Mouse (Mus musculus): ENCODE results near the gene Ehf.

Gene Ehf

DNA sequence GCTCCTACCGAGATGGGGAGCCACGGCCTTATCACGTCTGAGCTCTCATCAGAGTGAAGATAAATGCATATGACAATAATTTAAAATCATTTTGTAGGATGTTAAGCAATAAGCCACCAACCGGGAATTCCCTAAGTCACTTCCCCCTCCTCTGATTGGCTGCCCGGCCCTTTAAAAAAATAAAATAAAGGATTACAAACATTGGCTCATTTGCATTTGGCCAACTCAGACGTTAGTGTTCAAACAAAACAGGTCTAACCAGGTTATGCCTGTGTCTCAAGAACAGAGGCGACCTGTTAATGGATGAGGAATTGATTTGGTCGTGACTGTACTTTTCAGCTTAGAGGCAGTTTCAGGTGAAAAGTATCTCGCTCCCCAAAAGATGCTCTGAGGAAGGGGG, at the start of gene Ehf:
Ehf (minus strand) TSS at position 147 of the 400 bp plus-strand sequence.
- no peak for DNase-seq

- DNase-seq = peak; percentile 55
Measured at GRCm38 (mm10) chr2:103347417-103347891, 44.4 kb upstream of the Ehf start.

DNA sequence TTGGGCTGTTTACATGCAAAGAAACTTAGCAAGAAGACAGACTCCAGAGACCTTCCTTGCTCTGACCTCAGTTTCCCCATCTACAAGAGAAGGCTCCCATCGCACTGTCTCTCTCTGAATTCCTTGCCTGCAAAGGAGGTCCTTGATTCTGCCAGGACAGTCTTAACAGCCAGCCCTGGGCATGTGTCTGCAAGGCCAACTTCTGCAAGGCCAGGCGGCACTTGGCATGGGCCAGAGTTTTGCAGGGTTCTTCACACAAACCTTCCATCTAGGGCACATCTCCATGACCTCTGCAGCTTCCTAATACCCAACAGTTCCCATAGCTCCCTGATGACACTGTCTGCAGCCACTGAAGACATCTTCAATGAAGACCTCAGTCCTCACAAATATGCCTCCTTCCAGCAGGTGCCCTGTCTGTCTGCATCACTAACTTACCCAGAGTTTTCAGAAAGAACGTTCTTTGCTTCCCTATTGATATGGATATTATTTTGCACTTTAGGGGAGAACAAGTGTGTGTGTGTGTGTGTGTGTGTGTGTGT, 43.7 kb upstream of the Ehf start:
- peak; percentile 7 for DNase-seq

GRCm38 (mm10) chr2:103343611-103344010, 40.5 kb upstream of the Ehf start:
- no peak for DNase-seq

- no peak for DNase-seq
Measured at GRCm38 (mm10) chr2:103342123-103342522, 39.0 kb upstream of the Ehf start.

DNA sequence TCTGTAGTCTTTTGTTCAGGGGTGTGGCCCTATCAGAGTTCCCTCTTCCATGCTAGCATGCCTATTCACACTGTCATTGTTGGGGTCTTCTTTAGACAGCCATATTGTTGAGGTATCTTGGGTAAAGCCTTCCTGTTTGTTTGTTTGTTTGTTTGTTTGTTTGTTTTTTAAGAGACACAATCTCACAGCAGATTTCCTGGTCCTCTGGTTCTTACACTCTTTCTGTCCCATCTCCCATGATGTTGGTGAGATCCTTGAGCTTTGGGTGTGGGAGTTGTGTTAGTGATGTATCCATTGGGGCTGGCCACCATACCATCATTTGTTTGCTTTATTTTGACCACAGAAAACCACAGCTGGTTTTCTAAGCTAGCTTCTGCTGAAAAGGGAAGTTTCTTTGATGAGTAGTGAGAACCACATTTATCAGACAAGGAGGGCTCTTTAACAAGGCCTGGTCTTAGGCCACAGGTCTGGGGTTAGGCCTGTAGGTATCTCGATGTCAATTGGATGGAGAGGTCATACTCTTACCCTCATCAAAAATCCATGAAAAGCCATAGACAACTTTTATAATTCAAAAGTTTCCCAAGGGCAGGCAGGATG, 38.4 kb upstream of the Ehf start:
- no peak for DNase-seq

- no peak for DNase-seq
Measured at GRCm38 (mm10) chr2:103338706-103339105, 35.6 kb upstream of the Ehf start.

- no peak for DNase-seq
Measured at GRCm38 (mm10) chr2:103337370-103337769, 34.3 kb upstream of the Ehf start.

GRCm38 (mm10) chr2:103336621-103337020, 33.5 kb upstream of the Ehf start:
- no peak for DNase-seq

DNA sequence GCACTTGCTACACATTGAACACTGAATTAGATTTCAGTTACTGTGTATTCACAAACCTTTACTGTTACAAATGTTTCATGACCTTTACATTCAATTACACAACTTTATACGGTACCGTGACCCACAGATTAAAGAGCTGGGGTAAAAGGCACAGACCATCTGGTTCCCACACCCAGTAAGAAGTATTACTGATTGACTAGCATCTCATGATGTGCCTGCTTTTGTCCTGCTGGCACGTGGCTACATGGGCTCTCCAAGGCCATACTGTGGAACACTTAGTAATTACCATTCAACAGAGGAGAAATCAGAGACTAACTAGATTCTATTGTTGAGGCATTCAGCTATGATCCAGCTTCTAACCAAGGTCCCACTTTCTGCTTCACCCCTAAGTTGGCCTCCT, 32.9 kb upstream of the Ehf start:
- no peak for DNase-seq

GRCm38 (mm10) chr2:103331666-103332191, 28.7 kb upstream of the Ehf start:
- no peak for DNase-seq

DNA sequence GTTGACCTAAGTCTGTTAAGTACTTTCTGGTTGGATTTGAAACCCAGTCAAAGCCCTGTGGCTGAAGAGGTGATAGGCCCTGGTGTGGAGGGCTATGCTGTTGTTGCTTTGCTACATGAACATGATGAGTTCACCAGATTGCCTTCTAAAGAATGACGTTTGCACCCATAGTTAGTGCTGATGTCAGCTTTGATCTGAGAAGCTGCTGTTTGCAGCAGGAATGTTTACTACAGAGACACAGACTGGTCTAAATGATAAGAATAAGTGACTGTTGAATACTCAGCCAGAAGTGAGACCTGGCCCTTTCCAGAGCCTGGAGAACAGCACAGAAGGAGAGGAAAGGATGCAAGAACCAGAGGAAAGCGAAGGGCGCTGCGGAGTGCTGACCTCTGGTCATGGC, 25.7 kb upstream of the Ehf start:
- DNase-seq = no peak

- no peak for DNase-seq
Measured at GRCm38 (mm10) chr2:103325301-103326048, 22.4 kb upstream of the Ehf start.

DNA sequence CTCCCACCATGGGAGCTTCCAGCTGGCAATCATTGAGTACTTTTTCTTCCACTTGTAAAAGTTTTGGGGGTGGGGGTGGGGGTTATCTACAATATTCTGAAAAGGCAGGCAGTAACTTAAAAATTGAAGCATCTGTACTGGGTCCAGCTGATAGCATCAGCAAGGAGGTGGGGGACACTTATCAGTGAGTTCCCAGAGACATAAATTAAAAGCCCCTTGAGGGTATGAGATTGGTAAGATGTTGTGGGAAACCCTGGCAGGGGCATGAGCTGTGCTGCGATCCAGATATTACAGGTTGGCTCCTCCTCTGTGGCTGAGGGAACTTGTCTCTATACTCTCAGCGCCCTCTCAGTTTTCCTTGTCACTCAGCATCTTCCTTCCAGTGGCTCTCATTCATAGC, 21.2 kb upstream of the Ehf start:
- no peak for DNase-seq

GRCm38 (mm10) chr2:103322171-103322570, 19.1 kb upstream of the Ehf start:
- DNase-seq = no peak

DNA sequence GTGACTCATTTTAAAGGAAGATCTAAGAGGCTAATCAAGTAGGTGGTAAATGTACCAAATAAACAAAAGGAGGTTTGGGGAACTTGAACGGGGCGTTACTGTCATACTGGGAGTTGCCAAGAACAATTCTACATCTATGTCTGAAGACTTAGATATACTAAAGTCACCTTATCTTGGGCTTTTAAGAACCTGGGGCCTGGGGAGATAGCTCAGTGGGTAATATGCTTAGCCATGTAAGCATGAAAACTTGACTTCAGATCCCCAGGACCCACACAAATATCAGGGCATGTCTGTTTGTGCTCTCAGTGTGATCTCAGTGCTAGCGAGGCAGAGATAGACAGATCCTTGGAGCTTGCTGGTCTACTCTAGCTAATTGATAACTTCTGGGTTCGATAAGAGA, 18.6 kb upstream of the Ehf start:
- DNase-seq = no peak

DNA sequence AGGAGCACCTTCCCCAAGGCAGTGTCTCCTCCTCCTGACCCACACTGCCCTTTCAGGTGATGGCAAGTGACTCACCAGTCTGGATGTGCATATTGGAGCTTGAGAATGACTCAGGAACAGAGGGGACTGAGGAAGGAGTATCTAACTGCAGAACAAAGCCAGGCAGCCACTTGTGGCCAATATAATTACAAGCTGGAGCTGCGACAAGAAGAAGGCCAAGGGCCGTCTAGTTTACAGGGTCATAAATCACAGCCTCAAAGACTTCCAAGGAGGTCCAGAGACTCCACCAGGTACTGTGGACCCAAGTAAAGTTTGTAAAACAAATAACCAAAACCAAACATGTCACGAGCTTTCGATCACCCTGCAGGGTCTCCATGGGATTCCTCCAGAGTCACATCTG, 10.9 kb upstream of the Ehf start:
- no peak for DNase-seq

- peak; percentile 32 for DNase-seq
Measured at GRCm38 (mm10) chr2:103312640-103313039, 9.6 kb upstream of the Ehf start.

- no peak for DNase-seq
Measured at GRCm38 (mm10) chr2:103310663-103311062, 7.6 kb upstream of the Ehf start.

DNA sequence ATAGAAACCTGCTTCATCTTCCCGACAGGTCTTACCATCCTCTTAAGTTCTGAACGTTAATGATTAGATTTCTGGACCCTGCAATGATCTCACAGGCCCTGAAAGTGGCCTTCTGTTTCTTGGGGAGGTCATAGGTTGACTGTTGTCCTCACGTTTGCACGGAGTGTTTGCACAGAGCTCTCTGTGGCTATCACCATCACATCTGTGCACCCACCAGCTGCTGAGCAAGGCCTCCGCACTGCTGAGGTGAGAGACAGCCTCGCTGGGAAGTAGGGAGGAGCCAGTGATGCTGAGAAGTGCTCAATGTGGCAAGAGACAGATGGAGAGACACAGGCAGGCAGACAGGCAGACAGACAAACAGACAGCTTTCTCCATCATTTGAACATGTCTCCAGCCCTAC, 3.6 kb upstream of the Ehf start:
- DNase-seq = no peak

DNA sequence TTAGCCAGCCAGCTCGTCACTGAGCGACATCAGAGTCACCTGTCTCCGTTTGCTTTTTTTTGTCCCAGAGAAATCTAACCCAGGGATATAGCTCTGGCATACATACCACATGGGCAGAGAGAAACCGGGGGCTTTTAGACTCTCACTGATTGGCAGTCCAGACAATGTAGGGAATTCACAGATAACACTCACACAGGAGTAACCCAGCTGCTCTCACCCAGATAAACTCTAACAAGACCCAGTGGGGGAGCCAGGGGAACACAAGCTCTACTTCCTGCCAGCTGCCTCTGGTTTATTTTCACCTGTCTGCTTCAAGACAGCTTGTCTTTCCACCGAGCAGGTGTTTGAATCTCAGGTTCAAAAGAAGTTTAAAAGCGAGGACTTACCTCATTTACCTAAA, 409 bp downstream of the Ehf start:
- DNase-seq = no peak

DNA sequence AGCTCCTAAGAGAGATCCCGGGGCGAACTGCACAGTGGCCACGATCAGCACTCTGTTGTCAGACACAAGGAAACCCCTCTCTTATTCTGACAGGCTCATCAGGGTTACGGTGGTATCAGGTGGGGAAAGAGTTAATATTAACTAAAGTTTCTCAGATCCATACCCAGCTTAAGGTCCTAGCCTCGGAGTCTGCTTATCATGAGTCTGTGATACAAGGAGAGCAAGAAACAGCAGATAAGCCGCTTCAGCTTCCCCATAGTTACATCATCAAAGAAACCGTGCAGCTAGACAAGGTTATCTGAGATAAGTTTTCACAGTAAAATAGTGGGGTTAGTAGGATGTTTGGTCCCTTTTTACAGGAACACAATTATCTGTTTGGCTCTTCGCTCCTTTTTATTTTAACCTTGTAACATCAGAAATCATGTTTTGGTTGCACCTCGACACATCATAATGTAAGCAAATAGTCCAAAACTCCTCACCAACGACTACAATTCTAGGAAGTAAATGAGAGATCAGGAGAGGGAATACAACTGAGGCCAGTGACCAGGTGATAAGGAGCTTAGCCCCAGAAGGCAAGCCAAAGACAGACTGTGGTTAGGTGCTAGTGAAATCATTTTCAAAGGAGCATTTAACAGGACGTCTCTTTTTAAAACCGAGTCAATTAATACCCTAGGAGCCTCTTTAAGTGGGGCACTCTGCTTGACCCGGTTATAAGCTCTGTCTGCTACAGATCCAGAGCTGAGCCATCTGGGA, 4.2 kb downstream of the Ehf start:
- no peak for DNase-seq

DNA sequence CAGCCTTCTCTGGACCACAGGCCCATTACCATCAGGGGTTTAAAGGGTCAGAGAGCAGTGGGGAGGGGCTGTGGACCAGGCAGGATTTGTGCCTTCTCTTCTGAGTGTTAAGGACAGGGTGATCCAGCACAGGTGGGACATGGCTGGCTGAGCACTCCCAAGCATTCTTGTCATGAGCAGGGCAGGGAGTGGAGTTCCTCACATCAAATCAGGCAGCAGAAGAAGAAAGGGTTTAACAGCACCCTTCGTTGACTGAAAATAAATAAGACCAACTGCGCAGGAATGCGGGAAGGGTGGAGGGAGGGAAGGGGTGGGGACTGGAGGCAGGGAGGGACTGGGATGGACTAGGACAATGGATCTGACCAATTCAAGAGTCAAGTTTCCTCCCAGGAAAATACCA, 8.6 kb downstream of the Ehf start:
- DNase-seq = no peak

Data from kidney, adult 18-20 months (tissue).